Mouse (Mus musculus): ENCODE data around the gene Tnfrsf9.

DNA sequence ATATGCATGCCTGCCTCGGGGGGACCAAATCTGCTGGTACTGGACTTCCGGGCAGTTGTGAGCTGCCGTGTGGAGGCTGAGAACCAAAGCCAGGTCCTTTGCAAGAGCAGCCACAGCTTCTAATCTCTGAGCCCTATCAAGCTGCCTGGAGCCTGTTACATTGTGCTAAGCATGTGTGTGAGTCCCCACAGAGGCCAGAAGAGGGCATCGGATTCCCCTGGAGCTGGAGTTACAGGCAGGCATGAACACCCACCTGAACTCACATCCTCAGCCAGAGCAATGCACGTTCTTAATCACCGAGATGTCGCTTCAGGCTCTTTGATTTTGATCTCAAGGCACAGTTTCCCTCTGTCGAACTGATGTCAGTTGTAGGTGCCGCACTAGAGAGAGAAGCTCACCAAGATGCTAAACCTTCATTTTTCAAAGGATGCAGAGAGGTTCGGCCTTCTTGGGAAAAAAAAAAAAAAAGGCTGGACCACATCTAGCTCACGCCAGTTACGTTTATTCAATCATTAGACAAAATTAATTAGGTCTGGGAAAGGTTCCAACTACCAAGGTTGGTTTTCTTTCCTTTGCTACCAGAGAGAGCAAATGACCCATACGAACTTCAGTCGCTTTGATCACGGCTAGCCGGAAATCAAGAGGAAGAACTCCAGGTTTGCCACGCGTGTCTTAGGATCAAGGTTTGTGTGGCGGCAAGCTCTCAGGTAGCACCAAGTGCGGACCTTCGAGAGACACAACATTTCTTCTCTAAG lies 64.0 kb downstream of the Tnfrsf9 start:
- TF ChIP-seq CTCF (IDR thresholded peaks at IDR 0.05; ENCODE audit: low read depth) = no peak
- no peak for TF ChIP-seq EP300 (IDR thresholded peaks at IDR 0.05; ENCODE audit: low read depth)

Data from heart, postnatal 0 days (tissue).